Mouse (Mus musculus): ENCODE results near the gene Ap3s2. TPM values are rescaled to one million over a fixed set of nuclear protein-coding genes. Genes with fewer than 3 reads are reported as not detected.

Gene Ap3s2
- total and polyA plus RNA-seq, 2 experiments from 2014 or later = 36.7 to 38.0 TPM

- Histone ChIP-seq H3K4me1 (ENCODE audit: insufficient read depth) (no peaks in the 10 kb centered on the region), H3K36me3 (ENCODE audit: insufficient read depth) (no peaks in the 10 kb centered on the region), H3K4me2 (ENCODE audit: low read depth) (no peak overlapping the region), H3K9me3 (ENCODE audit: low read length) (no peaks in the 10 kb centered on the region), H3K9ac (no peak overlapping the region), H3K27ac (ENCODE audit: low read depth, low read length) (no peak overlapping the region), H3K27me3 (ENCODE audit: insufficient read depth, low read length) (no peaks in the 10 kb centered on the region), H3K4me3 (ENCODE audit: low read depth, low read length) (no peak overlapping the region)
- 89% methylated on average over 6 of the region's 6 CpGs for WGBS
- no peak for DNase-seq
- ATAC-seq = no peak
- no peak for TF ChIP-seq CTCF (IDR thresholded peaks at IDR 0.05; ENCODE audit: low read depth)
Measured at GRCm38 (mm10) chr7:79873407-79873806, 47.0 kb downstream of the Ap3s2 start.

GRCm38 (mm10) chr7:79871797-79872345 is 48.6 kb downstream of the Ap3s2 start:
- Histone ChIP-seq H3K9ac (no peak overlapping the region), H3K4me2 (ENCODE audit: low read depth) (no peak overlapping the region), H3K4me1 (ENCODE audit: insufficient read depth) (no peaks in the 10 kb centered on the region), H3K9me3 (ENCODE audit: low read length) (no peaks in the 10 kb centered on the region), H3K36me3 (ENCODE audit: insufficient read depth) (no peaks in the 10 kb centered on the region), H3K27ac (ENCODE audit: low read depth, low read length) (no peak overlapping the region), H3K27me3 (ENCODE audit: insufficient read depth, low read length) (no peaks in the 10 kb centered on the region), H3K4me3 (ENCODE audit: low read depth, low read length) (no peak overlapping the region)
- ATAC-seq (no peak), DNase-seq (no peak)
- 86% methylated on average over 6 of the region's 6 CpGs for WGBS
- no peak for TF ChIP-seq CTCF (IDR thresholded peaks at IDR 0.05; ENCODE audit: low read depth)

- no peak overlapping the region for H3K4me2 ChIP-seq (ENCODE audit: low read depth)
- ATAC-seq = no peak; the same call in 1 of the 2 replicates
- WGBS = 56% methylated on average over 6 of the region's 6 CpGs
- no peak overlapping the region for H3K4me3 ChIP-seq (ENCODE audit: low read depth, low read length)
- no peaks in the 10 kb centered on the region for H3K27me3 ChIP-seq (ENCODE audit: insufficient read depth, low read length)
- DNase-seq = no peak
- no peaks in the 10 kb centered on the region for H3K4me1 ChIP-seq (ENCODE audit: insufficient read depth)
- no peak overlapping the region for H3K9ac ChIP-seq
- no peaks in the 10 kb centered on the region for H3K36me3 ChIP-seq (ENCODE audit: insufficient read depth)
- no peaks in the 10 kb centered on the region for H3K9me3 ChIP-seq (ENCODE audit: low read length)
- H3K27ac ChIP-seq (ENCODE audit: low read depth, low read length) = no peak overlapping the region
- TF ChIP-seq CTCF (IDR thresholded peaks at IDR 0.05; ENCODE audit: low read depth) = no peak
Measured at GRCm38 (mm10) chr7:79869072-79869719, 51.3 kb downstream of the Ap3s2 start.

- no peak overlapping the region for H3K9ac ChIP-seq
- no peak overlapping the region for H3K4me2 ChIP-seq (ENCODE audit: low read depth)
- no peak overlapping the region for H3K4me3 ChIP-seq (ENCODE audit: low read depth, low read length)
- WGBS = 79% methylated on average over 7 of the region's 7 CpGs
- H3K9me3 ChIP-seq (ENCODE audit: low read length) = no peaks in the 10 kb centered on the region
- no peaks in the 10 kb centered on the region for H3K27me3 ChIP-seq (ENCODE audit: insufficient read depth, low read length)
- no peak for ATAC-seq
- DNase-seq = no peak
- no peaks in the 10 kb centered on the region for H3K4me1 ChIP-seq (ENCODE audit: insufficient read depth)
- H3K27ac ChIP-seq (ENCODE audit: low read depth, low read length) = no peak overlapping the region
- no peaks in the 10 kb centered on the region for H3K36me3 ChIP-seq (ENCODE audit: insufficient read depth)
- TF ChIP-seq CTCF (IDR thresholded peaks at IDR 0.05; ENCODE audit: low read depth) = no peak
Measured at GRCm38 (mm10) chr7:79868475-79868874, 52.0 kb downstream of the Ap3s2 start.

- Histone ChIP-seq H3K9me3 (ENCODE audit: low read length) (no peaks in the 10 kb centered on the region), H3K27me3 (ENCODE audit: insufficient read depth, low read length) (no peaks in the 10 kb centered on the region), H3K4me3 (ENCODE audit: low read depth, low read length) (no peak overlapping the region), H3K36me3 (ENCODE audit: insufficient read depth) (no peaks in the 10 kb centered on the region), H3K9ac (no peak overlapping the region), H3K4me1 (ENCODE audit: insufficient read depth) (no peaks in the 10 kb centered on the region), H3K27ac (ENCODE audit: low read depth, low read length) (no peak overlapping the region), H3K4me2 (ENCODE audit: low read depth) (no peak overlapping the region)
- ATAC-seq = no peak
- DNase-seq = no peak
- 73% methylated on average over 13 of the region's 13 CpGs for WGBS
- TF ChIP-seq CTCF (IDR thresholded peaks at IDR 0.05; ENCODE audit: low read depth) = no peak
Measured at GRCm38 (mm10) chr7:79867861-79868260, 52.6 kb downstream of the Ap3s2 start.

- Histone ChIP-seq H3K36me3 (ENCODE audit: insufficient read depth) (no peaks in the 10 kb centered on the region), H3K27ac (ENCODE audit: low read depth, low read length) (no peak overlapping the region), H3K4me1 (ENCODE audit: insufficient read depth) (no peaks in the 10 kb centered on the region), H3K9me3 (ENCODE audit: low read length) (no peaks in the 10 kb centered on the region), H3K27me3 (ENCODE audit: insufficient read depth, low read length) (no peaks in the 10 kb centered on the region), H3K4me2 (ENCODE audit: low read depth) (no peak overlapping the region), H3K9ac (no peak overlapping the region), H3K4me3 (ENCODE audit: low read depth, low read length) (no peak overlapping the region)
- 59% methylated on average over 3 of the region's 3 CpGs for WGBS
- no peak for ATAC-seq
- TF ChIP-seq CTCF (IDR thresholded peaks at IDR 0.05; ENCODE audit: low read depth) = no peak
- DNase-seq = no peak
Measured at GRCm38 (mm10) chr7:79866294-79867000, 54.0 kb downstream of the Ap3s2 start.

- Histone ChIP-seq H3K27ac (ENCODE audit: low read depth, low read length) (no peak overlapping the region), H3K9ac (no peak overlapping the region), H3K4me1 (ENCODE audit: insufficient read depth) (no peaks in the 10 kb centered on the region), H3K9me3 (ENCODE audit: low read length) (no peaks in the 10 kb centered on the region), H3K36me3 (ENCODE audit: insufficient read depth) (no peaks in the 10 kb centered on the region), H3K4me3 (ENCODE audit: low read depth, low read length) (no peak overlapping the region), H3K4me2 (ENCODE audit: low read depth) (no peak overlapping the region), H3K27me3 (ENCODE audit: insufficient read depth, low read length) (no peaks in the 10 kb centered on the region)
- ATAC-seq (no peak), DNase-seq (no peak)
- TF ChIP-seq CTCF (IDR thresholded peaks at IDR 0.05; ENCODE audit: low read depth) = no peak
- WGBS = 92% methylated on average over 8 of the region's 8 CpGs
Measured at GRCm38 (mm10) chr7:79861794-79862193, 58.7 kb downstream of the Ap3s2 start.

All from forebrain, postnatal 0 days (tissue).